Mouse (Mus musculus) activated CD4-positive, CD25-positive, alpha-beta regulatory T cell, adult 4 months (primary cell): ENCODE data around the gene Olfr316. TPM values are rescaled to one million over a fixed set of nuclear protein-coding genes. Genes with fewer than 3 reads are reported as not detected.
"Not testable (repeated sequence)": the region's sequence is repeated elsewhere in the genome, so short reads cannot be mapped to it uniquely, and the experiment has no call there.

ENCODE experiments used
- ATAC-seq: one replicate; pipeline ENCODE4 v1.8.0; 2017
- polyA plus RNA-seq, 2 experiments: library from polyadenylated mRNA; unstranded; fragments of 100-300 nt; shearing (Covaris generic); gene quantifications; one replicate each; pipeline ENCODE4 v1.2.1; 2017

Olfr316 gene
- polyA plus RNA-seq = not detected

- no peak for ATAC-seq
Observed at GRCm38 (mm10) chr11:58752434-58752833, at the start of gene Olfr316. Olfr316 (plus strand) TSS chr11:58752734.

GRCm38 (mm10) chr11:58709086-58709485, 43.4 kb upstream of the Olfr316 start:
- no peak for ATAC-seq

- ATAC-seq = not testable (repeated sequence)
Observed at GRCm38 (mm10) chr11:58717723-58718122, 34.8 kb upstream of the Olfr316 start.

- no peak for ATAC-seq
Observed at GRCm38 (mm10) chr11:58719701-58720100, 32.8 kb upstream of the Olfr316 start.

GRCm38 (mm10) chr11:58723914-58724313, 28.6 kb upstream of the Olfr316 start, which contains the start of gene Olfr318:
Olfr318 (minus strand) TSS chr11:58724014.
- no peak for ATAC-seq

GRCm38 (mm10) chr11:58727896-58728650, 24.5 kb upstream of the Olfr316 start:
- not testable (repeated sequence) for ATAC-seq

- ATAC-seq = no peak
Observed at GRCm38 (mm10) chr11:58733372-58733771, 19.2 kb upstream of the Olfr316 start.

GRCm38 (mm10) chr11:58738792-58739262, 13.7 kb upstream of the Olfr316 start, which contains the start of gene Olfr317:
Olfr317 (minus strand) TSS chr11:58739212.
- no peak for ATAC-seq

GRCm38 (mm10) chr11:58751096-58751495, 1.4 kb upstream of the Olfr316 start:
- not testable (repeated sequence) for ATAC-seq

GRCm38 (mm10) chr11:58772888-58773287, 20.4 kb downstream of the Olfr316 start, which contains the start of gene Olfr315:
Olfr315 (plus strand) TSS chr11:58773188.
- ATAC-seq = no peak

- no peak for ATAC-seq
Observed at GRCm38 (mm10) chr11:58782480-58783089, 30.1 kb downstream of the Olfr316 start, which contains the start of gene Olfr314. Olfr314 (plus strand) TSS chr11:58782952.

GRCm38 (mm10) chr11:58784182-58784581, 31.6 kb downstream of the Olfr316 start:
- ATAC-seq = no peak

GRCm38 (mm10) chr11:58787651-58788050, 35.1 kb downstream of the Olfr316 start:
- ATAC-seq = no peak

GRCm38 (mm10) chr11:58788346-58788745, 35.8 kb downstream of the Olfr316 start:
- no peak for ATAC-seq

GRCm38 (mm10) chr11:58789532-58789931, 37.0 kb downstream of the Olfr316 start:
- ATAC-seq = no peak

- ATAC-seq = no peak
Observed at GRCm38 (mm10) chr11:58790053-58790452, 37.5 kb downstream of the Olfr316 start.

- ATAC-seq = no peak
Observed at GRCm38 (mm10) chr11:58790646-58791045, 38.1 kb downstream of the Olfr316 start.

GRCm38 (mm10) chr11:58795856-58796255, 43.3 kb downstream of the Olfr316 start:
- ATAC-seq = no peak

GRCm38 (mm10) chr11:58796850-58797249, 44.3 kb downstream of the Olfr316 start:
- ATAC-seq = no peak

- no peak for ATAC-seq
Observed at GRCm38 (mm10) chr11:58799747-58800146, 47.2 kb downstream of the Olfr316 start.

GRCm38 (mm10) chr11:58801558-58802228, 49.2 kb downstream of the Olfr316 start, which contains the start of gene Fam183b:
Fam183b (minus strand) TSS chr11:58801960.
- ATAC-seq = no peak

GRCm38 (mm10) chr11:58803871-58804270, 51.3 kb downstream of the Olfr316 start:
- no peak for ATAC-seq

- ATAC-seq = no peak
Observed at GRCm38 (mm10) chr11:58804393-58804792, 51.9 kb downstream of the Olfr316 start.
